Mouse (Mus musculus) right cerebral cortex, adult 18-20 months (tissue): Measurements from ENCODE around the gene Gm20538.
A peak's percentile ranks its signal among the peaks of the same experiment; 100 is the strongest.

Experiments
- DNase-seq: peaks from one replicate; pipeline ENCODE4 v3.0.0; 2022; ENCODE audit warnings: mixed read lengths

Gm20538 gene

DNA sequence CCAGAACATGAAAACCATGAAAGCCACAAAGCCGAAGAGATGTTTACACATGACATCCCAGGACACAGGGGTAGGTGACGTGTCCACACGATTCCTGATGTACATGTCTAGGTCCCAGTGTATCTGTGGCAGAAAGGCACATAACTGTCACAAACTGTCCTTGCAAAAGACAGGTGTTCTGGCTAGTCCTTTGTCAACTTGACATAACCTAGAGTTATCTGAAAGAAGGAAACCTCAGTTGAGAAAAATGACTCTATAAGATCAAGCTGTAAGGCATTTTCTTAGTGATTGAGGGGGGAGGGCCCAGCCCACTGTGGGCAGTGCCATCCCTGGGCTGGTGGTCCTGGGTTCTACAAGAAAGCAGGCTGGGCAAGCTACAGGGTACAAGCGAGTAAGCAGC is at the start of gene Gm20538:
Gene Gm20538 (minus strand): TSS at position 101 of the 400 bp plus-strand sequence.
- DNase-seq: no peak

DNA sequence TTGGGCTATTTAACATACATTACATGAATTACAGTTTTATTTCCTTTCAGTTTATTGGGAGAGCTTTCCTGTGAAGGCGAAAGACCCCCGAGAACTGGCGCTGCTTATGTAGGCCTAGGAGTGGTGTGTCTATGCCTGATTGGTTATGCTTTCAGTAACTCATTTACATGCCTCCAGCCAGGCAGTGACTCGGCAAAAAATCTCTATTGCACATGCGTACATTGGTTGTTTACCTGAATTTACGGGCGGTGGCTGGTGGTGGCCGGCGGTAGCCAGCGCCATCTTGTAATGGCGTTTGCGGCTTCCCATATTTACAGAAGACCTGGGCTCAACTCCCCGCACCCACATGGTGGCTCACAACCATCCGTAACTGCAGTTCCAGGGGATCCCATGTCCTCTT is 41.5 kb upstream of the Gm20538 start:
- DNase-seq: no peak

DNA sequence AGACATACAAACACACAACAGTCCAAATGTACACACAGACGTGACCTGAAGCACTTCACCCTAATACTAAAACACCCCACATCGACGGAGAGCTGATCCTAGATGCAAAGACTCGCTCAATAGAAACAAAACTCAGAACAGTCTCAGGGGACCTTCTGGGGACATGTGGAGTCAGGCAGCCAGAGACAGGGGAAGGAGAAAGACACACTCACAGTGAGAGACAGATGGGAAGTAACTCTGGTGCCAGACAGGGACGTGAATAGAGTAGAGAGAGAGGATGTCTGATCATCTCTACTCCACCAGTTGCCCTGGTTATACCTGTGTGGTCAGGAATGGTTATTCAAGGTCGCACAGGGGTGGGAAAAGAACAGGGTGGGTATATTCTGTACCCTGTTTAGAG is 39.0 kb upstream of the Gm20538 start:
- DNase-seq: no peak

DNA sequence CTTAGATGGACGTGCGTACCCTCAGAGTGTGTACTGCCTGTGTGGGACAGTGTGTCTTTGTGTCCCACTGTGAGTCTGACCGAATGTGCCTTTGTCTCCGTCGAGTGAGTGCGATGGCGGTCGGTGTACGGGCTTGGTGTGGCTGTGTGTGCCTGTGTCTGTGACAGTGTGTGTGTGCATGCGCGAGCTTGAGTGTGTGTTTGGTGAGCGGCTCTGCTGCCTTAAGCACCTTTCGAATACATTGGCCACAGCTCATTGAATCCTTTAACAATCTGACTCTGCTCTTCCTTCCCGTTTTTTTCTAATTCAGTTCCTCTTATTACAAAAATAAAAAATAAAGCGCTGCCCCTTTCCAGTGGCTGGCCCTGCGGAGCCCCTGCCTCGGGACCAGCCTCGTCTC is 38.4 kb upstream of the Gm20538 start:
- no peak for DNase-seq

DNA sequence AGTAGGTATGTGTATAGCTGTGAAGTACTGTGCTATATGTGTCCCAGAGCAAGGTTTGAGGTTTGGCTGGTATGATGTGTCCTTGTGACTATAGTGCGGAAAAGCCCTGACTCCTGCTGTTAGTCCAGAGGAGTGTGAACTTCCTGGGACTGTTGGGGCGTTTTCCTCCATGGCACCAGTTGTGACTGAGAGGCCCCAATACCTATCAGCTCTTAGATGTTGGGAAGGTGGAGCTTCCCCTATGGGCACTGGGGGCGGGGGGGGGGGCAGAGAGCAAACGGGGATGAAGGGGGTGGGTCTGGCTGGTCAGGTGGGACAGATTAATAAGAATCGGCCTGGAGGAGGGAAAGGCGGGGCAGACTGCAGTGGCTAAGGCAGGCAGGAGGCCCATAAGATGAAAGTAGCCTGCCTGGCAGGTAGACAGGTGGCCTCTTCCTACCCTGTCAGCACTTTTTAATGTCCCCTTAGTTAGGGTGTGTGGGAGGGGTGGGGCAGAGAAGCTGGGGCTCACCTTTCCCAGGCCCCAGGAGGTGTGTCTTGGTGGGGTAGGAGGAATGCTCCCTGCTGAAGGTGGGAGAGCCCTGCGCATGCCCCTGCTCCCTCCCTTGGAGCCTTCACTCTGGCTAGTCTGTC is 37.1 kb upstream of the Gm20538 start:
- no peak for DNase-seq

DNA sequence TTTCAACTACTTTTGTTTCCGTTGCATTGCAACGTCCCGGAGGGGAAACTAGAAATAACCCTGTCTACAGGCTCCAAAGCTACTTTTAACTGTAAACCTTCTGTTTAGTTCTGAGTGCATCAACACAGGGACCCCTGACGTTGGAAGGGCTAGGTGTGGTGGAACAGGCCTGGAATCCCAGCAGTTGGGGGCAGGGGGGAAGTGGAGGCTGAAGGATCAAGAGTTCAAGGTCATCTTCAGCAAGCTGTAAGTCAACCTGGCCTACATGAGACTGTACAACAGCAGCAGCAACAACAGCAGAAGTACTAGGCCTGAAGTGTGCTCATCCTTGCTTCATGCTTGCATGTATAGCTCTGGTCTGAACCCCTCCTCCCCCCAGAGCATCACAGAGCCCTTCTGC is 35.4 kb upstream of the Gm20538 start:
- no peak for DNase-seq

DNA sequence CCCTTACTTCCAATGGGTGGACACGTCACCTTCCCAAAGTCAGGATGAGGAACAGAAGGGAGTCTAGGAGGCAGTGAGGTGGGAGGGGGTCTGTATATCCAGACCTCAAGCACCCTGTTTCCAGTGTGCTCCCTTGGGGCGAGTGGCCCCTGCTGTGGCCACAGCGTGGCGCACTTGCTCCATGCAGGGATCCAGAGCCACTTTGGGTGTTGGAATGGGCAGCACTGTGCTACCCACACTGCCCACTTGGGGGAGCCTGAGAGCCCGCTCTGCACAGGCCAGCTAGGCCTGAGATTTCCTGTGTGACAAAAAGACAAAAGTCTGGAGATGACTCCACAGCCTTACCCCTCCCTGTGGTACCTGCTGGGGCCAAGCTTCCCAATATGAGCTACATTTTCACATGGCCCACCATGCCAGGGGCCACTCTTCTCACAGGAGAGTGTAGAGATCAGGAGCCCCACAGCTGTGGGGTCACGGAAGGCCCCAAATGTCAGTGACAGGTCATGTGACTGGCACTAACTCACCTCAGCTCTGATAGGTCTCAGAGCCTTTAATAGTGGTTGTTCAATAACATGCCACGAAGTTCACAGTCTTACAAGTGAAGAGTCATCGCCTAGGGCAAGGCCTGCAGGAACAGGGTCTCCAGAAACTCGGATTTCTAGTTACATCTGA is 30.1 kb upstream of the Gm20538 start:
- DNase-seq: peak; percentile 90

DNA sequence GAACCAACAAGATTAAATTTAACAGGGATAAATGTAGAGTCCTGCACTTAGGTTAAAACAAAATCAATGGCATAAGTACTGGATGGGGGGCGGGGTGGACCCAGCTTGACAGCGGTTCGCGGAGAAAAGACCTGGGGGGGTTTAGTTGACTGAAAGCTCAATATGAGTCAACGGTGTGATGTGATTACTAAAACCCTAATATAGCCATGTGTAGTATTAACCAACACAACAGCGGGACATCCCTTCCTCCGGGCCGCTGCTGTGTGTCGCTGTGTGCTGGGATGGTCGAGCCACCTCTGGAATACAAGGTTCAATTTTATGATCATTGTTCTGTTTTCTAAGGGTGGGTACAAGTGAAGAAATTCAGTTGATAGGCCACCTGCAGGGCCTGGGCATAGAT is 29.5 kb upstream of the Gm20538 start:
- no peak for DNase-seq

DNA sequence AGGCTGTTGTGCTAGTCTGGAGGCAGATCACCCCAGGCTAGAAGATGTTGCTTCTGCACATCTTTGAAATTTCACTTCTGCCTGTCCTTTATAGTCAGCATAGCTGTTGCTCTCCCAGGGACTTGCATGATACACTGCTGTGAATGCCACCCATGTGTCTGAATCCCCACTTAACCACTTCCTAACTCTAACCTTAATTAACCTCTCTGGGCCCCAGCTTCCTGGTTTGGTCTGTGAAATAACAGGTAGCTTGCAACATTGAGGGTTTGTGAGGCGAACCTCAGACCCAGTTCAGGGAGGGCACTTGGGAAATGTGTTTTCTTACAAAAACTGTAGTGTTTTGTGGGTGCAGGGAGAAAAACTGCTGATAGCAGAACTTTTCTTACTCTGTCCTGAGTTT is 25.4 kb upstream of the Gm20538 start:
- DNase-seq: no peak

DNA sequence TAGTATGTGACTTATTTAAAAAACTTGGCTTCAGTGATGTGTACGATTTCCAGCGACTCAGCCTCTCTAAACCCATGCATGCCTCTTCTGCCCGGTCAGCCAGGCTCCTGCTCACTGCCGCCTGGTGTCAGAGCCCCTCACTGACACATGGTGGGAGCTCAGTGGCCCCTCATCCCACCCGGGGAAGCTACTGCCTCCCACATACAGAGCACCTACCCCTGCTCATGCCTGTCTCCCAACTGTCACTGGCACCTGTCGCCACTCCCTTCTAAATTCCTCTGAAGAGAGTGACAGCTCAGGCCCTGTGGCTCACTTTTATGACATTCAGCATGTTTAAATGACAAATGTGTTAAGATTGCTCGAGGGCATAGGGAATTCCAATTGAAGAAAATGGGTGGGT is 23.6 kb upstream of the Gm20538 start:
- DNase-seq: no peak

DNA sequence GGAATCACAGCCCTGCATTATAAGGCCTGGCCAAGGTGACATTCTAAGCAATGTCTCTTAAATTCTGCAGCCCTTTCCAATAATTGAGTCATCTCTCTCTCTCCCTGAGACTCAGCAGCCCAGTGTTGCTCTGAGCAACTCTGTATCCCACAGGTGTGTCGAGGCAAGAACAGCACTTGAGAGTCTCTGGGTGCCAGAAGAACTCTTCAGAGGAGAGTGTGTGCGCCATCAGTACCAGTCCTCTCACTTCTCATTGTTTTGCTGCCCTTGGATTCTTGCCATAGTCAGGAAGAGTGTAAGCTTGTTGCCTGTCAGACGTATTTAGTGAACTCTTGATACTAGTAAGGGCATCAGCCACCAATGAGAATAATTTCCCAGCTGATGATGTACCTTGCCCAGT is 15.1 kb upstream of the Gm20538 start:
- DNase-seq: no peak

DNA sequence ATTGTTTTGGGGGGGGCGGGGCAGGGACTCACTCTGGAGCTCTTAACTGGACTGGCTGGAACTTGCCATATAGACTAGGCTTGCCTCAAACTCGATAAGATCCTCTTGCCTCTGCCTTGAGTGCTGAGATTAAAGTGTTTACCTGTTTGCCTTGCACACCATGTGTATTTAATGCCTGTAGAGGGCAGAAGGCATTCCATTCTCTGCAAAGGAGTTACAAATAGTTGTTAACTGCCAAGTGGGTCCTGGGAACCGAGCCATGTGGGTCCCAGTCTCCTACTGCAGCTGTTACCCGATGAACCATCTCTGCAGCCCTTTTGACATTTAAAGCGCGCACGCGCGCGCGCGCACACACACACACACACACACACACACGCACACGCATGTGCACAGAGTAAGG is 11.4 kb upstream of the Gm20538 start:
- no peak for DNase-seq

DNA sequence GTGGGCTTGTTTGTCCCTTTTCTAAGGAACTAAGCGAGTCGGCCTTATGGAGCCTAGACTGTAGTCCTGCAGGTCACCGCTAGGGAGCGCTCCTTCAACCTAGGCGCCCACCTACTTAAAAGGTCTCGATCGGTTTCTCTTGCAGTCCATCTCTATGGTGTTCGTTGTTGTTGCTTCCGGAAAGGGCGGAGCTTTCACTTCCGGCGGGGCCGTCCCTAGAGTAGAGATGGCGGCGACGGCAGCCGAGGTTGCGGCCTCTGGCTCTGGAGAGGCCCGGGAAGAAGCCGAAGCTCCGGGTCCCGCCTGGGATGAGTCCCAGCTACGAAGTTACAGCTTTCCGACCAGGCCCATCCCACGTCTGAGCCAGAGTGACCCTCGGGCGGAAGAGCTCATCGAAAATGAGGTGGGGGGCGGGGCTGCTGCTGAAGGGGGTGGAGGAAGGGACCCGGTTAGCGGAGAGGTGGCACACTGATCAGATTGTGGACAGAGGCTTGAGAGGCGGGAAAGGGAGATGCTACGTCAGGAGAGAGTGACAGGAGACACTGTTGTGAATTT is 10.1 kb upstream of the Gm20538 start, which contains the start of gene Hif1an:
Gene Hif1an (plus strand): TSS at position 199 of the 555 bp plus-strand sequence.
- peak; percentile 95 for DNase-seq

DNA sequence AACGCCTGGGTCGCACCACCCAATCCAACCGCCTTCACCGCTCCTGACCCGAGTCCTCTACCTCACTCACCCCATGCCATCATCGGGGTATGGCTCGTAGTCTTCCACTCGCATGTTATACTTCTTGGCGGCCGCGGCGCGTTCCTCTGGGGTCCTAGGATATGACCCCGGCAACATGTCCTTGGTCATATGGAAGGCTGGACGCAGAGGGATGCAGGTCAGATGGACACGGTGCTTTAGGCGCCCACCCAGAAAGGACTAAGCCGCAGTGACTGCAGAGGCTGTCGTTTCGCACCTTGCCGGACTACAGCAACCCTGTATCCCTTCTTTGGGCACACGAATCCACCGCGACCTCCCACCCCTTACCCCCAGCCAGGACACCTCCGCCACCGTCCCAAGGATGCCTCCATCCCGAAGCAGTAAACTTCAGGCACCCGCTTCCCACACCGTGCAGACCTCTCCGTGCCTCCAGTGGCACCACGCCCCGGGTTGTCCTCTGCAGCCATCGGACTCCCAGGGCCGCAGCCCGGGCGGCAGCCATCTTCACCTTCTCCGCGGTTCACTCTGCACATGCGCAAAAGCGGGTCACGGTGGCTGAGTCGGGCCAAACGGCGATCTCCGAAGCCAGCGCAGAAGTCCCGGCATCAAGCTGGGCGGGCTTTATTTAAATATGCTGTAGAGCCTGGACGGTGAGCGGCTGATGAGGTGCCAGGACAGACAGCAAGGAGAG is 2.4 kb upstream of the Gm20538 start, which contains the start of gene Ndufb8:
Gene Ndufb8 (minus strand): TSS at position 580 of the 730 bp plus-strand sequence.
- peak; percentile 97 for DNase-seq

DNA sequence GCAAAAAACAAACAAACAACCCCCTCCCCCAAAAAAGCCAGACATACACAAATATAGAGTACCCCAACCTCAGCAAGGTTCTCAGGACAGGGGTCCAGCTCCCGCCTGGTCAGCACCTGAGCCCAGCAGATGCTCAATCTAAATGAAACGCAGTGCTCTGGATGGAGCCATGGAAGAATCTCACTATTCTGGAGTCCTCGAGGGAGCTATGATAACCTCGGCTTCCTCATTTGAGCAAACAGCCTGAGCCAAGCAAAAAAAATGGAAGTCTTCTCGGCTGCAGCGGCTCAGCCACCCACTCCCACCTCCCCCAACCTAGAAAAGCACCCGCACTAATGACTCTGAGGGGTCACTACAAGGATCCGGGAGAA is 1.8 kb upstream of the Gm20538 start:
- no peak for DNase-seq

DNA sequence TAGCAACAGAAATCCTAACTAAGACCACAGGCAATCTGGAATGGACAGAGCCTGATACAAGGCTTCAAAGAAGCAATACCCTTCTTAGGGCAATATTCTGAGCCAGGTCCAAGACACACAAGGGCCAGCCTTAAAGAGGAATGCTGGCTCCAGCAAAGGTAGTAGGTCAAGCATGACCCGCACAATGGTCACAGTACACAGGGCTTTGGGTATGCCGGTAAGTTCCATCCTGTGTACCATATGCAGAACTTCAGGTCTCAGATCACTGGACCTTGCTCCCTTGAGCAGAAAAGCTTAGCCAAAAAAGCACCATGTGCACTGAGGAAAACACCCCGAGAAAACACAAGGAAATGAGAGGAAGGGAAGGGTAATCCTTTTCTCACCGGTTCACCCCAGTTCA is 655 bp upstream of the Gm20538 start:
- no peak for DNase-seq

DNA sequence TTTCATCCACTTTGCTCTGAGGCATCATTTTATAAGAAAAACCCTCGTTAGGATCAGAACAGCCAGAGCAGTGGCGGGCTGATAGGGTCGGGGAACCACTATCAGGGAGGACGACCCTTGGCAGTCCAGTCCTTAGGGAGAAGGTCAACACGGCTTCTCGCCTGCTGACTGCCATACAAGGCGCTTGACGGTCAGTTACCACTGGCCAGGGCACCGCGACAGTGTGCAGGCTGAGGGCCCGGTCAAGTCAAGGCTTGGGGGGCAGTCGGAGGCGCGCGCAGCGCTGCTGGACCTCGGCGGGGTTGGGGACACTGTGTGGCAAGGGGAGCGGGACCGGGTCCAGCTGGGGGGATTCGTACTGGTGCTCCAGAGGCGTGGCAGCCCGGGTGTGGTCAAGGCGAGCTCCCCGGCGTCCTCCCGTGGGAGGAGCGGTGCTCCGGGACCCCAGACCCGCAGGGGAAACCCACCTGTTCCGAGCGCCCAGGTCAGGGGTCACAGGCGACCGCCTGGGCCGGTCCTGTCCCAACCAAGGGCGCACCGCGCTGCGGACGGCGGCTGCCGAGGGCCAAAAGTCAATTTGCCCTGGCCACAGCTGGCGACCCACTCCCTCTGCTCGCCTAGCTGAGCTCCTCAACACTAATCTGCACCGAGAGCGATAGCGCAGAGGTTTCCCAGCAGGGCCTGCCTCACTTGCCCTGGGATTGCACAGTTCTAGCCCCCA is 7.2 kb downstream of the Gm20538 start, which contains the start of gene Sec31b:
Gene Sec31b (minus strand): TSS at position 544 of the 721 bp plus-strand sequence.
- peak; percentile 14 for DNase-seq

DNA sequence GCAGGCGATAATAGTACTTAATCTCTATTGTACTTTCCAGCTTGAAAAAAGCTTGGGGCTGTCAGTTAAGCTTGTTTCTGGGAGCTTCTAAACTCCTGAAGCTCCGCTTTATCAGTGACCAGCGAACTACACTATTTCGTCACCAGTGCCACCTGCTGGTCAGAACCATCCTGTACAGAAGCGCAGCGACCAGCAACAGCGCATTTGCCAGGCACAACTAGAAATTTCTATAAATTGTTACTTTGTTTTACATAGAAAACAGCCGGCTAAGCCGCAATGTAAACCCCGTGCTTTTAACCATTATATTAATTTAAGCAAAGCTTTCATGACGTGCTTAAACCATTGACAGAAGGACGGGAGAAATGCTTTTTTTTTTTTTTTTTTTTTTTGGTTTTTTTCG is 7.9 kb downstream of the Gm20538 start:
- peak; percentile 57 for DNase-seq

DNA sequence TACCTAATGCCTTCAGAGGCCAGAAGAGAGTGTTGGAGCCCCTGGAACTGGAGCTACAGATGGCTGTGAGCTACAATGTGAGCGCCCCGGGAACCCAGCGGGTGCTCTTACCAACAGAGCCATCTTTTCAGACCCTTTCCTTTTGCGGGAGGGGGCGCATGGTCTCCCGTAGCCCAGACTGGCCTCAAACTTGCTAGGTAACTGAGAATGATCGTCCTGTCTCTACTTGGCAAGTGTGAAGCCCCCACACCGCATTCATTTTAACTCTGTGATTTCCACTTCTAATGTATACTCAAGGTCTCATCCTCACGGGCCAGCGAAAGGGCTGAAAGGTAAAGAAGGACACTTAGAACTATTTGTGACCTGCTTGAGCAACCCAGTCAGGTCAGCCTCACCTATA is 8.3 kb downstream of the Gm20538 start:
- DNase-seq: no peak

DNA sequence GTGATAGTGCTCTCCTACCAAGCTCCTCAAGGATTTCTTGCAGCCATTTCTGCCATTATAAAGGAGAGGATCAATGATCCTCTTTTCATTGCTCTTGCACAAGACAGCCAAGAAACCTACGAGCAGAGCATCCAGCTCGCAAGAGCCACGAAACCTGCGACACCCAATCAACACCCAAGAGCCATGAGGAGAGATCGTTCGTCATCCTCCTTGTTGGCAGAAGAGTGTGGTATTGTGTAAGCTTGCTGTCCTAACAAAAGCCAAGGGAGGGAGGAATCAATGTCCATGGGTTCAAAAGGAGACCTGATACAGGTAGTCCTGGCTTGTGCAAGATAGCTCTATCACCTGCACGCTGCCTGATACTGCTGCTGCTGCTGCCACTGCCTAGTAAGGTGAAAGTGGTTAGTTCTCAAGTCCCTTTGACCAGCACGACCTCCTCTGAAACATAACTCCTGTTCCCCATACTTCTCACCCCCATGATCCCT is 9.9 kb downstream of the Gm20538 start:
- DNase-seq: no peak

DNA sequence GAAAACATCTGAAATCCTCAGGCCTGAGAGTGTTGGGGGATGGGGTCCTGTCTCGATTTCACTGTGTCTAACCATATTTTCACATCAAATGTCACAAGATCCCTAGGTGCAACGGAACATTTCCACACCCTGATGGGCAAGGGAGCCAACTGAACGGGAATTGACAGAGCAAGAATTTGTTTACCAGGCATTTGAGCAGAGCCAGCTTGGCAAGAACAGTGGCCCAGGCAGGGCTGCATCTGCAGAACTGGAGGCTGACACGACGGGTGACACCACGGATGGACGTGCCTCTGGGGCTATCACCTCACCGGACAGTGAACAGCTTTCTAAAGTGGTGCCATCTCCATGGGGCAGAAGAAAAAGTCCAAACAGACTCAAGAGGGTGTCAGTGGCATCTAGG is 15.2 kb downstream of the Gm20538 start:
- no peak for DNase-seq

DNA sequence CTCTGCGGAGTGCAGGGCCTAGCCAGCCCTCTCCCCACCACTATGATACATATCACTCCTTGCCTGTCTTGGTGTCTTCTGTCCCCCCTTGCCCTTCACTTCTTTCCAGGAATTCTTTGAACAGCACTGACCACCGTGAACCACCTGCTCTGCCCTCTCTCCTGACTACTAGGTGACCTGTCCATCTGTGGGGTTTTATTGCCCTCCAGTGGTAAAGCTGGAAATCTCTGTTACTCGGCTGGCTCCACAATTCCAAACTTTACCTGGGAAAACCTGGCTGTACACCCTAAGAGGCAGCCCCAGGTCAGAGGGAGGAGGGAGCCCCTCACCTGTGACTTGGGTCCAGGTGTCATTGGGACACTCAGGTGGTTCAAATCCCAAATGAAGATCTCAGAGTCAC is 17.3 kb downstream of the Gm20538 start:
- no peak for DNase-seq

DNA sequence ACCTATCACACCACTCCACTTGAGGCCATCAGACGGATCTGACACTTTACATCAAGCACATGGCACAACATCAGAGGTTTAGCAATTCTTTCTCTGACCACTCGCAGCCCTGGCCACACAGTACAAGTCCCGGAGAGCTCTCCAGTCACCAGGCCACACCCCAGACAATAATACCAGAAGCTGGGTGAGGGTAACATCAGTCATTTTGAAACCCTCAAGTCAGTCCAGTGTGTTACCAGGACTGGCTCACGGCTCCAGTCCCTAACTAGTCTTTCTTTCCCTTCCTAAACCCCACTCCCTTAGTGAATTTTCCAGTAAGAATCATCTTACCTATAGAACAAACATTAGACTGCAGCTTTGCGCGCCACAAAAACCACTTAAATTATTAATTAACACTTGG is 22.6 kb downstream of the Gm20538 start:
- no peak for DNase-seq
